Mouse (Mus musculus): ENCODE data around the gene Srgap2.

DNA sequence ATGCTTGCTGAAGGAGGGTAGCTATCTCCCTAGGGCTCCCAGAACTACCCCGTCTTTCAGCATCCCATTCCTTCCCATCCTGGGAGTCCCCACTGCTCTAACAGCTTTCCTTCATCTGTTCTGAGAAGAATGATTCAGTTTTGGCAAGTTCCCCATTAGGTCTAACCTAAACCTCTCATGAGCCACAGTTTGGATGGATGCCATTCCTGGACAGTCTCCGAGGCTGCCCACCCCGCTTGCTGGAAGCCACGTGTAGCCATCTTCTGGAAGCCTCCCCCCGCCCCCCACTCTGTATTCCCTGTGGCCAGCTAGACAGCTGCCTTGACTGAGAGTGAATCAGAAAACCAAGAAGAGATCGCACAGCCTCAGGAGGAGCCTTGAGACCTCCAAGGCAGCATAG, 269.9 kb downstream of the Srgap2 start:
- TF ChIP-seq POLR2A (IDR thresholded peaks at IDR 0.05; ENCODE audit: insufficient read depth, low read length) (no peak), CTCF (IDR thresholded peaks at IDR 0.05; ENCODE audit: low read depth, low read length) (no peak)

All from ES-Bruce4 (cell line).